Mouse (Mus musculus): ENCODE results near the gene Stra6. TPM values are rescaled to one million over a fixed set of nuclear protein-coding genes. Genes with fewer than 3 reads are reported as not detected.

Stra6 gene
- polyA plus RNA-seq, 1 experiment from 2014 or later = 21.8 TPM

DNA sequence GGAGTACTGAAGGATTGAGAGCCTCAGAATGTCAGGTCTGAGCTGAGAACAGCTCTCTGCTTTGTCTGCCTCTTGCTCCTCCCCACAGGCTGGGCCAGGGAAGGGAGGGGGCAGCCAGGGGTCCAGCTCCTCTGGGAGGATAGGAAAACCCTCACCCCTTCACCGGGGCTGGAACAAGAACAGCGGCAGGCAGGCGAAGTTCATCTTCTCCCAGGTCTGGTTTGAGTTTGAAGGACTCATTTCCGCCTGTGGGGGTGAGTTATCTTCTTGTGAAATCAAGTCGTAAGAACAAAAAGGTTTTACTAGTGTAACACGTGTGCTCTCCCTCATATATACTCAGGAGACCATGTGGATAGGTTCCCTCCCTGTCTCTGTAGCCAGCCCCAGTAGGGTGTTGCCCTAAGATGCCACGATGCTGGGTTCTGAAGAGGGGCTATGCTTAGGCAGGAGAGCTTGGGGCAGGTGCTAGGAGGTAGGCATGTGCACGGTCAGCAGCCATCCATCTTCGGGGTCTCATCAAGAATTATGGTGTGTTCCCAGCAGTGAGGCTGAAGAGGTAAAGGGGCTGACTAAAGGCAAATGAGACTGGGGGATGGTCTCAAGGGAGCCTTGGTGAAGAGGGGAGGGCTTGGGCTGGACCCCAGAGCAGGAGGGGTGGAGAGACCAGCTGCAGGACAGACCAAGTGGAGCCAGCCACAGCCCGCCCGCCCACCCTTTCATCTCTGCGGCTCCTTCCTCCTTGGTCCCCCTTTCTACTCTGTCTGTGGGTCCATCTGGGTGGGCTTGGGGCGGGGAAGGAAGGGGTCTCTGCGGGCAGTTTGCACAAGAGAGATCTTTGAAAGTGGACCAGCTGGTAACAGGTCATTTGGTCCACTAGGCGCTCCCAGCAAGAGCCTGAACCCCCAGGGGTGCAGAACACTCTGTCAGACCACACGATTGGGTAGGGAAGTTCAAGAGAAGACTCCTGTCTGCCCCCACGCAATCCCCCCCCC lies 70.6 kb downstream of the Stra6 start:
- 15% methylated on average over 16 of the region's 17 CpGs for WGBS
- no peaks in the 10 kb centered on the region; the same call in 1 of the 2 replicates for H3K27me3 ChIP-seq (ENCODE audit: control insufficient read depth, insufficient read depth, low read length)
- H3K4me2 ChIP-seq (ENCODE audit: low read depth, low read length, severe bottlenecking) = peak overlapping the region; percentile 26; the same call in 1 of the 2 replicates
- H3K4me3 ChIP-seq (ENCODE audit: low read depth, low read length) = no peak overlapping the region
- DNase-seq (ENCODE audit: low spot score) = peak; percentile 74
- no peaks in the 10 kb centered on the region for H3K36me3 ChIP-seq (ENCODE audit: control insufficient read depth, insufficient read depth, low read length)
- no peaks in the 10 kb centered on the region for H3K9me3 ChIP-seq (ENCODE audit: control insufficient read depth, low read length)
- H3K9ac ChIP-seq (ENCODE audit: low read length) = peak overlapping the region; percentile 39; the same call in 1 of the 2 replicates
- peak; percentile 64 for ATAC-seq (replicated peaks; ENCODE audit: low FRiP score)
- H3K27ac ChIP-seq (ENCODE audit: low read depth, low read length) = peak overlapping the region; percentile 41
- H3K4me1 ChIP-seq (replicated peaks; ENCODE audit: control insufficient read depth, insufficient read depth, low read length) = peaks cover 18% of the 10 kb centered on the region

DNA sequence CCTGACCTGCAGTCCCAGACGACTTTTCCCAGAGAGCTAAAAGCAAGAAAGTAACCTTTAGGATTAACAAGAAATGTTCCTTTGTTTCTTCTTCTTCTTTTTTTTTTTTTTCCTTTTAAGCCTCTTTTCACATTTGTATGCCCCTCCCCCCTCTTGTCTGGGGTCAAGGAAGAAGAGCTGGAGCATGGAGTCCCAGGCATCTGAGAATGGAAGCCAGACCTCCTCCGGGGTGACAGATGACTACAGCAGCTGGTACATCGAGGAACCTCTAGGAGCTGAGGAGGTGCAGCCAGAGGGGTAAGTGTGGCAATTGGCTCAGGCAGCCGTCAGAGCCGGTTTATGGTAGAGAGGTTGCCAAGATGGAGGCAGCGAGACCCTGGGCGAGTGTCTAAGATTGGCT lies 71.3 kb downstream of the Stra6 start:
- Histone ChIP-seq H3K9me3 (ENCODE audit: control insufficient read depth, low read length) (no peaks in the 10 kb centered on the region), H3K27ac (ENCODE audit: low read depth, low read length) (no peak overlapping the region), H3K4me2 (ENCODE audit: low read depth, low read length, severe bottlenecking) (no peak overlapping the region), H3K4me1 (replicated peaks; ENCODE audit: control insufficient read depth, insufficient read depth, low read length) (peaks cover 19% of the 10 kb centered on the region), H3K9ac (ENCODE audit: low read length) (no peak overlapping the region), H3K36me3 (ENCODE audit: control insufficient read depth, insufficient read depth, low read length) (no peaks in the 10 kb centered on the region), H3K27me3 (ENCODE audit: control insufficient read depth, insufficient read depth, low read length) (no peaks in the 10 kb centered on the region; the same call in 1 of the 2 replicates), H3K4me3 (ENCODE audit: low read depth, low read length) (no peak overlapping the region)
- 46% methylated on average over 7 of the region's 7 CpGs for WGBS
- ATAC-seq (replicated peaks; ENCODE audit: low FRiP score) = no peak
- no peak for DNase-seq (ENCODE audit: low spot score)

- H3K4me1 ChIP-seq (replicated peaks; ENCODE audit: control insufficient read depth, insufficient read depth, low read length) = peaks cover 22% of the 10 kb centered on the region
- H3K27me3 ChIP-seq (ENCODE audit: control insufficient read depth, insufficient read depth, low read length) = no peaks in the 10 kb centered on the region
Measured at GRCm38 (mm10) chr9:58135921-58136321, 72.3 kb downstream of the Stra6 start.

GRCm38 (mm10) chr9:58139947-58140346 lies 76.4 kb downstream of the Stra6 start:
- no peaks in the 10 kb centered on the region for H3K9me3 ChIP-seq (ENCODE audit: control insufficient read depth, low read length)
- no peak overlapping the region for H3K4me3 ChIP-seq (ENCODE audit: low read depth, low read length)
- 53% methylated on average over 6 of the region's 6 CpGs for WGBS
- no peaks in the 10 kb centered on the region for H3K27me3 ChIP-seq (ENCODE audit: control insufficient read depth, insufficient read depth, low read length)
- no peak overlapping the region for H3K4me2 ChIP-seq (ENCODE audit: low read depth, low read length, severe bottlenecking)
- H3K36me3 ChIP-seq (ENCODE audit: control insufficient read depth, insufficient read depth, low read length) = no peaks in the 10 kb centered on the region
- ATAC-seq (replicated peaks; ENCODE audit: low FRiP score) (no peak), DNase-seq (ENCODE audit: low spot score) (no peak)
- peaks cover 15% of the 10 kb centered on the region; the same call in 1 of the 2 replicates for H3K4me1 ChIP-seq (replicated peaks; ENCODE audit: control insufficient read depth, insufficient read depth, low read length)
- H3K27ac ChIP-seq (ENCODE audit: low read depth, low read length) = no peak overlapping the region
- no peak overlapping the region for H3K9ac ChIP-seq (ENCODE audit: low read length)

More at GRCm38 (mm10) chr9:58135921-58136321, 72.3 kb downstream of the Stra6 start:
- Histone ChIP-seq H3K9ac (ENCODE audit: low read length) (no peak overlapping the region), H3K4me2 (ENCODE audit: low read depth, low read length, severe bottlenecking) (no peak overlapping the region), H3K9me3 (ENCODE audit: control insufficient read depth, low read length) (no peaks in the 10 kb centered on the region), H3K4me3 (ENCODE audit: low read depth, low read length) (no peak overlapping the region), H3K27ac (ENCODE audit: low read depth, low read length) (no peak overlapping the region), H3K36me3 (ENCODE audit: control insufficient read depth, insufficient read depth, low read length) (no peaks in the 10 kb centered on the region)
- 43% methylated on average over 2 of the region's 2 CpGs for WGBS
- ATAC-seq (replicated peaks; ENCODE audit: low FRiP score) (no peak), DNase-seq (ENCODE audit: low spot score) (no peak)

GRCm38 (mm10) chr9:58143419-58143818 lies 79.8 kb downstream of the Stra6 start:
- Histone ChIP-seq H3K4me2 (ENCODE audit: low read depth, low read length, severe bottlenecking) (no peak overlapping the region), H3K36me3 (ENCODE audit: control insufficient read depth, insufficient read depth, low read length) (no peaks in the 10 kb centered on the region), H3K9ac (ENCODE audit: low read length) (no peak overlapping the region), H3K27ac (ENCODE audit: low read depth, low read length) (no peak overlapping the region), H3K4me1 (replicated peaks; ENCODE audit: control insufficient read depth, insufficient read depth, low read length) (peaks cover 13% of the 10 kb centered on the region; the same call in 1 of the 2 replicates), H3K9me3 (ENCODE audit: control insufficient read depth, low read length) (no peaks in the 10 kb centered on the region), H3K27me3 (ENCODE audit: control insufficient read depth, insufficient read depth, low read length) (no peaks in the 10 kb centered on the region), H3K4me3 (ENCODE audit: low read depth, low read length) (no peak overlapping the region)
- ATAC-seq (replicated peaks; ENCODE audit: low FRiP score) = no peak
- 45% methylated on average over 7 of the region's 7 CpGs for WGBS
- no peak for DNase-seq (ENCODE audit: low spot score)

DNA sequence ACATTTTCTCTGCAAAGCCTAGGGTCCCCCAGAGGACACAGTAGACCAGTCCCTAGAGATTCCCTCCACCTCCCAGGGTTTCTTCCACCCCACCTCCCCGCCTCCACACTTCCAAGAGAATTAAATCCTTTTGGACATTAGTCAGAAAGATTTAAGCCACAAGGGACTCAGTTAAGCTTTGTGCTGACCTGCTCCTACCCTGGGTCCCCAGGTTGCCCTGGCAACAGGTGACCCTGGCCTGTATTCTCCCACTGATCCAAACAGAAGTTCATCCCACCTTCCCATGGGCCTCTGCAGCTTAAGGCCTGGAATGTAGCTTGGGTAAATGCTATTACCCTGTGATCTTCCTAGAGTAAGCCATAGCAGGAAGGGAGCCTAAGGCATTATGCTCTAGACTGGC lies 81.1 kb downstream of the Stra6 start:
- no peaks in the 10 kb centered on the region for H3K27me3 ChIP-seq (ENCODE audit: control insufficient read depth, insufficient read depth, low read length)
- WGBS = 36% methylated on average over 1 of the region's 1 CpGs
- no peak overlapping the region for H3K4me3 ChIP-seq (ENCODE audit: low read depth, low read length)
- no peak overlapping the region for H3K4me2 ChIP-seq (ENCODE audit: low read depth, low read length, severe bottlenecking)
- H3K36me3 ChIP-seq (ENCODE audit: control insufficient read depth, insufficient read depth, low read length) = no peaks in the 10 kb centered on the region
- DNase-seq (ENCODE audit: low spot score) (no peak), ATAC-seq (replicated peaks; ENCODE audit: low FRiP score) (no peak)
- H3K27ac ChIP-seq (ENCODE audit: low read depth, low read length) = no peak overlapping the region
- peaks cover 13% of the 10 kb centered on the region; the same call in 1 of the 2 replicates for H3K4me1 ChIP-seq (replicated peaks; ENCODE audit: control insufficient read depth, insufficient read depth, low read length)
- H3K9me3 ChIP-seq (ENCODE audit: control insufficient read depth, low read length) = no peaks in the 10 kb centered on the region
- H3K9ac ChIP-seq (ENCODE audit: low read length) = no peak overlapping the region

DNA sequence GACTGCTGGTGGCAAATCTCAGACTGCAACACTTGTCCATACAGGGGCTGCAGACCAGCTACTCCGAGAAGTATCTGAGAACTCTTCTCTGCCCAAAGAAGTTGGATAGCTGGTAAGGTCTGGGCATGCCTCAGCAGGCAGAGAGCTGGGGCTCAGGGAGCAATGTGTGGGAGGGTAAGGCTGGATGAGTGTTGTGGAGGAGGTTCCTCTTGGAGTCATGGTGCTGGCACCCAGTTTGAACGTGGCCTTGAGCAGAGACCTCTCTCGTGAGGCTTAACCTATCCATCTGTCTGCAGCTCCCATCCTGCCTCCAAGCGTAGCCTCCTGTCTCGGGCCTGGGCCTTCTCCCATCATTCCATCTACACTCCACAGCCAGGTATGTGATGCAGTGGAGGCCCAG lies 81.8 kb downstream of the Stra6 start:
- no peak for DNase-seq (ENCODE audit: low spot score)
- no peaks in the 10 kb centered on the region for H3K9me3 ChIP-seq (ENCODE audit: control insufficient read depth, low read length)

GRCm38 (mm10) chr9:58148806-58149205 lies 85.2 kb downstream of the Stra6 start:
- H3K36me3 ChIP-seq (ENCODE audit: control insufficient read depth, insufficient read depth, low read length) = no peaks in the 10 kb centered on the region
- H3K27ac ChIP-seq (ENCODE audit: low read depth, low read length) = no peak overlapping the region
- ATAC-seq (replicated peaks; ENCODE audit: low FRiP score) (no peak), DNase-seq (ENCODE audit: low spot score) (no peak)
- H3K4me3 ChIP-seq (ENCODE audit: low read depth, low read length) = no peak overlapping the region
- no peaks in the 10 kb centered on the region for H3K9me3 ChIP-seq (ENCODE audit: control insufficient read depth, low read length)
- no peak overlapping the region for H3K9ac ChIP-seq (ENCODE audit: low read length)
- peaks cover 4% of the 10 kb centered on the region; the same call in 1 of the 2 replicates for H3K4me1 ChIP-seq (replicated peaks; ENCODE audit: control insufficient read depth, insufficient read depth, low read length)
- H3K27me3 ChIP-seq (ENCODE audit: control insufficient read depth, insufficient read depth, low read length) = no peaks in the 10 kb centered on the region
- no peak overlapping the region for H3K4me2 ChIP-seq (ENCODE audit: low read depth, low read length, severe bottlenecking)
- 68% methylated on average over 2 of the region's 2 CpGs for WGBS

More for the DNA sequence above, 81.8 kb downstream of the Stra6 start:
- Histone ChIP-seq H3K36me3 (ENCODE audit: control insufficient read depth, insufficient read depth, low read length) (no peaks in the 10 kb centered on the region), H3K27ac (ENCODE audit: low read depth, low read length) (no peak overlapping the region), H3K4me1 (replicated peaks; ENCODE audit: control insufficient read depth, insufficient read depth, low read length) (peaks cover 9% of the 10 kb centered on the region; the same call in 1 of the 2 replicates), H3K4me3 (ENCODE audit: low read depth, low read length) (no peak overlapping the region), H3K27me3 (ENCODE audit: control insufficient read depth, insufficient read depth, low read length) (no peaks in the 10 kb centered on the region), H3K9ac (ENCODE audit: low read length) (no peak overlapping the region), H3K4me2 (ENCODE audit: low read depth, low read length, severe bottlenecking) (no peak overlapping the region)
- 84% methylated on average over 5 of the region's 5 CpGs for WGBS
- ATAC-seq (replicated peaks; ENCODE audit: low FRiP score) = no peak
